Mouse (Mus musculus) adrenal gland, adult 2 months (tissue): Measurements from ENCODE around the gene Ucp2. TPM values are rescaled to one million over a fixed set of nuclear protein-coding genes. Genes with fewer than 3 reads are reported as not detected.
"Not testable (repeated sequence)": the region's sequence is repeated elsewhere in the genome, so short reads cannot be mapped to it uniquely, and the experiment has no call there.

Experiments used
- DNase-seq: peaks from one replicate; pipeline ENCODE4 v3.0.0; 2021
- polyA plus RNA-seq: library from polyadenylated mRNA; depleted of rRNA; stranded (reverse); fragments of >200 nt; gene quantifications from 2 replicates; pipeline ENCODE4 v1.2.3, GENCODE M21; 2012
- total RNA-seq, 2 experiments: library from RNA; stranded (reverse); gene quantifications; 2 replicates each; pipeline ENCODE4 v1.2.3; 2021

The Ucp2 gene
- total and polyA plus RNA-seq, 3 experiments: 187 to 315 (median 254) TPM

GRCm38 (mm10) chr7:100479100-100479822 is 13.9 kb upstream of the Ucp2 start:
- DNase-seq: no peak

- no peak for DNase-seq
These were observed 13.3 kb upstream of the Ucp2 start for GRCm38 (mm10) chr7:100479823-100480164.

GRCm38 (mm10) chr7:100480175-100480574 is 13.0 kb upstream of the Ucp2 start:
- no peak for DNase-seq

DNA sequence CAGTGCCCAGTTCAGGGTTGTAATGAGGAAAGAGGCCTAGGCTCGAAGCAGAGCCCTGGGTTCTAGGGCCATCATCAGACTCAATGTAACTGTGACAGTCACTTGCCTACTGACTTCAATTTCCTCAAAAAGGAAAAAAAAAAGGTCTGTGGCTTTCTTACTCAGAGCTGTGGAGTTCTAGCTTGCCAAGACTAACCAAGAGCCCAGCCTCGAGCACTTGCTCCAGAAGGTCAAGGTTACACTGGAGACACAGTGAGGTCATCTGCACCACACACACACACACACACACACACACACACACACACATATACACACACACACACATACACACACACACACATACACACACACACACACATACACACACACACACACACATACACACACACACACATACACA is 11.1 kb upstream of the Ucp2 start:
- DNase-seq: not testable (repeated sequence)

DNA sequence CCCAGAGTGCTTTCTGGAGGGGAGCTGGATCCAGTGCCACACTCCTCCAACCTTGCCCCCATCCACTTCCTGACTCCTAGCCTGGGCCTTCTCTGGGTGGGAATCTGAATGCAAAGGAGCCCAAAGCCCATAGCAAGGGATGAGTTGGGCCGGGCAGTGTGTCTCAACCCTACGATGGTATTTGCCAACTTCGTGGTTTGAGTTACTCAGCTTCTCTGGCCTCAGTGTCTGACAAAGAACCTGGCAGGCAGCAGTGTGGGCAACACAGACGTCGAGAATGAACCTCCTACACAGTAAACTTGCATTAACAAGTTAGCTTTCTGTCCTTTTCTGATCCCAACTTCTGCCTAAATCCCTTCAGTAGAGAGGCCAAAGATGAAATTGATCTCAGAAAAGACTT is 8.6 kb upstream of the Ucp2 start:
- DNase-seq: peak; percentile 62

DNA sequence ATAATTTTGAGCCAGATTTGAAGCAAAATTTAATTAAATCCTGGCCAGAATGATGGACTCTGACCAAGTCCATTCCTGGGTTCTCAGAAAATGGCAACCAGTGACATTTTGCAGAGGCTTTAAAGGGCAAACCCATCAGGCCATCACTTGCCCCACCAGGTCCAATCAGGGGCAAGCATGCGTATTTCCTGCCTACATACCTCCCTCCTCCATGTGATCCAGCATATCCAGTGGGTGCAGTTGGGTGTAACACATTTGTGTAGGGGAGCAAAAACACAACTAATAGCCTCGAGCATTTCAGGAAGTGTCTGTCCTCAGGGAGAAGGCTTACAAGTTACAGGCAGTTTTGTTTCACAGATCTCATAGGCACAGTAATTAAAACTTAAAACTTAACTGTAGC is 5.8 kb upstream of the Ucp2 start:
- no peak for DNase-seq

DNA sequence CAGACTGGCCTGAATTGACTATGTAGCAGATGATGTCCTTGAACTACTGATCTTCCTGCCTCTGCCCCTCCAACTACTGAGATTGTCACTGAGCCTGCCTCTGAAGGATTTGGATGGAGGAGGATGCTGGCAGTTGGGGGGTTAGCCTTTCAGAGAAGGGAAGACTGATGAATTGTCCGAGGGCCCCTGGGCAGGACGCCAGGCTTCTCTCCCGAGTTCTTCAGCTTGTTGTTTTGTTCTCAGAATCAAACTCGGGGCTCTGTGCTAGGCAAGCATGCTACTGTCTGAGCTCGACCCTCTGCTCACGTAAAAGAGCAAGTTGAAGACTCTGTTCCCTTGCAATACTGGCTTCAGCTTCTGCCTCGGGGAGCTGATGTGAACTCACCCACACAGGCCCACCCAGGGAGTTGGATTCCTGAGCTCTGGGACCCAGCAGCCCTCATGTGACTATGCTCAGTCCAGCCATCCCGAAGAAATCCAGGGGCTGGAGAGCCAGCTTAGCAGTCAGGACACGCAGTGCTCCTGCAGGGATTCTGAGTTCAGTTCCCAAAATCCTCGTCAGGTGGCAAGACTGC is 4.6 kb upstream of the Ucp2 start:
- DNase-seq: no peak

DNA sequence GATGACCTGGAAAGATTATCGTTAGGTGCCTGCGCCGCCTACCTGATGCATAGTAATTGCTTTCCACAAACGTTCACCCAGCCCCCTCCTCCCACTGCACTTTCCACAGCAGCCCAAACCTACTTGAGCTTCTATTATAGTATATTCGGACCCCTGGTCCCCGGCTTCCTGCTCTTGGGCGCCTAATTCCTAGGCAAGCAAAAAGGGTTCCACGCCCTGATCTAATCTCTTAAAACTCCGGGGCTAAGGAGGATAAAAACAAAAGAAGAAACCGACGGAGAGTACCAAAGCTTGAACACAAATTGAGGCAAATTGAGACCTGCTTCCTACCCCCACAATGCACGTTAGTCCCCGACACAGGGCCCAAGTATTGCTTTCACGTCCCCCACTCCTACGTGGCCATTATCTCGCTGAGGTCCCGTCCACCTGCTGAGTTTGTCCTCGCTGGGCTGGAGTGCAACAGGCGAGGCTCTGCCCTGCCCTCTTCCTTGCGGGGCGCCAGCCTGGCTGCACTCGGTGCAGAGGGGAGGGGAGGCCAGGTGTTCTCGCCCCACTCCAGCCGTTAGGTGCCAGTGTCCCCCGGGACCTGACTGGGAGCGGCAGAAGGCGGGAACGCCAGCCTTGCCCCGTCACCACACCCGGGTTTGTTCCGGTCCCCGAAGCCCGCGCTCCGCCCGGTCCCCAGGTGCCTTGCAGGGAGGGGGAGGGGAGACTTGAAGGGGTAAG is 583 bp upstream of the Ucp2 start:
- DNase-seq: no peak

- DNase-seq: peak; percentile 19
These were observed 612 bp downstream of the Ucp2 start for GRCm38 (mm10) chr7:100493484-100494414.

DNA sequence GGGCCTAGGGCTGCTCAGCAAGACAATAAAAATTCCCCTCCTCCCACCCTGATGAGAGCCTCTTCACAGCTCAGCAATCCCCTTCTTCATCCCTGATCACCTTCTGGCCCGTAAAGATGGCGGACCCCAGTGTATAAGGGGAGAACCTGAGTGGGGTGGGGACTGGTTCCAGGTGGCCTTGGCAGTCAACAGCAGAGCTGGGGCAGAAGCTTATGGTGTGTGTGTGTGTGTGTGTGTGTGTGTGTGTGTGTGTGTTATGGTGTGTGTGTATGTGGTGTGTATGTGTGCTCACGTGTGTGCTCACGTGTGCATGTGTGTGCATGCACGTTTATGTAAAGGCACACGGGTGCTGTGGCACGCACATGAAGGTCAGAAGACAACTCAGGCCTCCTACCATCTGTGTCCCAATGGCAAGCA is 1.3 kb downstream of the Ucp2 start:
- no peak for DNase-seq

DNA sequence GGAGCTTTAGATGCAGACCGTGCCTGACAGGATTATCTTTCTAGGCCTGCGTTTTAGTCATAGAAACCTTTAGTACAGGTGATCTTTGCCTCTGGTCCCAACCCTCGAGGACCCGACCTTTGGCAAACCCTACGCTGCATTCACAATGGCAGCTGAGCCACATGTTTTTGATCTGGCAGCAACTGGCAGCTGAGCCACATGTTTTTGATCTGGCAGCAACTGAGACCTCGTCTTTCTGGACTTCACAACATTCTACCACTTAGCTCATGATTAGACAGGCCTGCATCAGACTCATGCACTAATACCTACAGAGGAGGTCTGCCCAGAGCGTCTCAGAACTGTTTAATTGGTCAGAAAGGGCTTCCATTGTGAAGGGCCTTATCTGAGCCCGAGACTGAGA is 1.9 kb downstream of the Ucp2 start:
- no peak for DNase-seq

GRCm38 (mm10) chr7:100495581-100496251 is 2.6 kb downstream of the Ucp2 start:
- DNase-seq: peak; percentile 77

DNA sequence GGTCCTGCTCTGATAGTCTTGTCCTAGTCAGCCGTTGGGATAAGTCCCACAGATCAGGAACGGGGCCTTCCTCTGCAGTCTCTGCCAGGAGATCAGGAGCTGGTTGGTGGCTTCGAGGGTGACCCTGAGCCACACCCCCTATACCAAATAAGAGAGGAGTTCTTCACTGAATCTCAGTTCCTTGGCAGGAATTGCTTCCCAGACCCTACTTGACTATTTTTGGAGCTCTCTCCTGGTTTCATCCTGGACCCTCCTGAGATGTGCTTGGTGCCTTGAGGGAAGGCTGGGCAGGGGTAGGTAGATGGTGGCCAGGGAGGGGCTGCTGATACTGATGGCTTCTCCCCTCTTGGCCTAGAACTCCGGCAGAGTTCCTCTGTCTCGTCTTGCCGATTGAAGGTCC is 3.2 kb downstream of the Ucp2 start:
- DNase-seq: no peak

- no peak for DNase-seq
These were observed 3.7 kb downstream of the Ucp2 start for GRCm38 (mm10) chr7:100496791-100497190.

GRCm38 (mm10) chr7:100497402-100497801 is 4.3 kb downstream of the Ucp2 start:
- no peak for DNase-seq

- no peak for DNase-seq
These were observed 4.8 kb downstream of the Ucp2 start for GRCm38 (mm10) chr7:100497982-100498381.

GRCm38 (mm10) chr7:100499465-100499864 is 6.3 kb downstream of the Ucp2 start:
- no peak for DNase-seq

- no peak for DNase-seq
These were observed 7.3 kb downstream of the Ucp2 start for GRCm38 (mm10) chr7:100500276-100500977.

DNA sequence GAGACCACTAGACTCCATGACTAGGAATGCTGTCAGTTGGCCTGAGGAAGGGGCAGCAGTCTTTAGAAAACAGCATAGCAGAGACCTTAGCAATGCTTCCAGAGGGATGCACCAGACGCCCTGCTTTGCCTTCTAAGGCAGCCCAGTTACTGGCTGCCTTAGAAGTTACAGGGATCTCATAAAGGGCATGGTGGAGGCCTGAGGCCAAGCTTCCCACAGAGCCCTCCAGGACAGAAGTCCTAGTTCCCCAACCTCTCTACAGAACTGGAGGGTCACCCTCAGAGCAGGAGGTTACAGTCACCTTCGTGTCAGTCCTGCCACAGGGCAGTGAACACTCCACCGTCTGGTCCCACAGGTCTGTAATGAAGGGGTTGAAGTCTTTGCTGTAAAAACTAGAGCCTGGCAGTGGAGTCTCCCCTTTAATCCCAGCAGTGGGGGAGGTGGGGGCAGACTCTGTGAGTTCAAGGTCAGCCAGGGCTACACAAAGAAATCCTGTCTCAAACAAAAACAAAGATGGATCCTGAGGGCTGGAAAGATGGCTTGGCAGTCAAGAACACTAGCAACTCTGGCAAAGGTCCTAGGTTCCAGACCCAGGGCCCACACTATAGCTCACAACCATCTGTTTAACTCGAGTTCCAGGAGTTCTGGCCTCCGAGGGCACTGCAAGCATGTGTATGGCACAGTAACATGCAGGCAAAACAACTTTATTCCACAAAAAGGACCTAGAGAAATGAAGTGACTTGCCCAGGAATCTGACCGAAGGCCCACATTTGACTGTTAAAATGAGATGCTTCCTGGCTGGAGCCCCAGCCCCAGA is 8.1 kb downstream of the Ucp2 start:
- no peak for DNase-seq

GRCm38 (mm10) chr7:100501844-100502373 is 8.8 kb downstream of the Ucp2 start:
- DNase-seq: no peak
